Mouse (Mus musculus) spleen, adult 2 months (tissue): Measurements from ENCODE around the gene Olah.

Experiments used
- CTCF ChIP-seq: fragments of 200-500 bp; IDR thresholded peaks from 2 replicates; pipeline ENCODE4 v1.5.1; 2011; ENCODE audit warnings: mild to moderate bottlenecking, inconsistent platforms; ENCODE audit not compliant: insufficient read depth, insufficient read length, insufficient replicate concordance; ENCODE audit errors: extremely low read depth
- POLR2A ChIP-seq: fragments of 200-500 bp; IDR thresholded peaks from 2 replicates; pipeline ENCODE4 v1.6.1; 2011; ENCODE audit warnings: low read depth, low read length, inconsistent platforms

DNA sequence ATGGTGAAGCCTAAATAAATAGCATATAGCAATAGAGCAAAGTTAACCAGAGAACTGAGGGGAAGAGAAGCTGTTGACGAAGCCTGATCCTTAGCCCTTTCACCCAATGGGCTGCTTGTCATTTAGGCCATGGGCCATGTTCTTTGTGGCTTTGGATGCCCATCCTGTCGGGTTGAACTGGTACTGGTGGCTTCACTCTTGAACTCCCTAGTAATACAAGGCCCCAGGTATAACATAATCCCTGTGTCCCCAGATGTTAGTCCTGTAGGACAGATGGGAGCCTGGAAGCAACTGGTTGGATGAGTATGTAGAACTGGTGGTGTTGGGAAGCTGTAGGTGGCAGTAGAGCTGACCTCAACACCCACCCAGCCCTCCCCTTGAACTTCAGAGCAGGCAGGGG lies 5.1 kb downstream of the Olah start:
- TF ChIP-seq CTCF (no peak), POLR2A (no peak)
